Mouse (Mus musculus): ENCODE data around the gene Gm9958. TPM values are rescaled to one million over a fixed set of nuclear protein-coding genes. Genes with fewer than 3 reads are reported as not detected.

The Gm9958 gene
- 0.57 and 1.8 TPM in 2 replicates for polyA plus RNA-seq (2012; rRNA removed)

DNA sequence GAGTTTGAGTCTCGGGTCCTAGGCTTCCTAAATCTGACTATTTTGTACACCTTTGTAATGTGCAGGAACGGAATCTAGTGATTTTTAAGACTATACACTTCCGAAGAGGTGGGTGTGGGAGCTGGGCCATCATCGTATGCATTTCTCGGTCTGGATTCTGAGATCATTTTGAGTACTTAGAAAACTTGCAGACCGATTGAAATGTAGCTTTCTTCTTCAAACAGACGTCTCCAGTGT lies at the start of gene Gm9958:
Gene Gm9958, plus strand, starts transcription at position 138 of the 237 bp plus-strand sequence.
- 2% methylated on average over 7 of the region's 7 CpGs for WGBS
- DNase-seq: no peak
- Histone ChIP-seq H3K4me3 (replicated peaks; ENCODE audit: extremely low read depth, low read depth, low read length) (peak within 1 kb of the TSS; percentile 98), H3K4me1 (ENCODE audit: control insufficient read depth, insufficient read depth, low read length) (peaks cover 5% of the 10 kb centered on the region)
- TF ChIP-seq POLR2A (IDR thresholded peaks at IDR 0.05; ENCODE audit: borderline replicate concordance, extremely low read depth, low read depth, low read length) (no peak), CTCF (IDR thresholded peaks at IDR 0.05; ENCODE audit: insufficient read depth, low read length) (no peak)

DNA sequence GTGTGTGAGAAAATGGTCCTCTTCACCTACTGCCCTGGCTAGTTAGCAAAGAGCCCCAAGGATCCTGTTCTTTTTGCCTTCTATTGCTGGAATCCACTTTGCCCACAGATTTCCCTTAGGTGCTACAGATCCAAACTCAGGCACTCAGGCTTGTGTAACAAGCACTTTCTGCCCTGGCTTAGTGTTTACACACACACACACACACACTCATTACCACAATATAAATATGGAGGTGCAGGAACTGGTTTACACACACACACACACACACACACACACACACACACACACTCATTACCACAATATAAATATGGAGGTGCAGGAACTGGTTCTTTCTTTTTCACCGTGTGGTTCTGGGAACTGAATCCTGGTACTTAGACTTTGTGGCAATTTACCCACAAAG lies 35.9 kb upstream of the Gm9958 start:
- DNase-seq: no peak
- Histone ChIP-seq H3K4me3 (replicated peaks; ENCODE audit: extremely low read depth, low read depth, low read length) (no peak overlapping the region), H3K4me1 (ENCODE audit: control insufficient read depth, insufficient read depth, low read length) (peaks cover 7% of the 10 kb centered on the region)
- whole genome bisulfite sequencing: 19% methylated on average over 1 of the region's 1 CpGs
- TF ChIP-seq CTCF (IDR thresholded peaks at IDR 0.05; ENCODE audit: insufficient read depth, low read length) (no peak), POLR2A (IDR thresholded peaks at IDR 0.05; ENCODE audit: borderline replicate concordance, extremely low read depth, low read depth, low read length) (no peak)

DNA sequence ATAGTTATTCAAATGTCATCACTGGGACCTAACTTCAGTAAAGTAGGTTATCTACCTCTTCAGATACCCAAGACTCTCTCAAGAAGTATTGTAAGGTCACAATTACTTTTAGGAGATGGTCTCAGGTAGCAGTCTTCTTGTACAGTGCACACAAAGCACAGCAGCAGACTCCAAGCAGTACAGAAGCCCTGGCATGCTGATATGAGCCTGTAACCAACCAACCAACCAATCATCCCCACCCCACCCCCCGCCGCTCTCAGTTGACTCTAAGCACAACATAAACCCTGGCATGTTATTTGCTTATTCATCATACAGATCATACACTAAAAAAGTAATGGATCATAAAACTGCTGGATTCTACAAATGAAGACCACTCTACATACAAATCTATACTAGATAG lies 34.5 kb upstream of the Gm9958 start:
- DNase-seq: no peak
- TF ChIP-seq POLR2A (IDR thresholded peaks at IDR 0.05; ENCODE audit: borderline replicate concordance, extremely low read depth, low read depth, low read length) (no peak), CTCF (IDR thresholded peaks at IDR 0.05; ENCODE audit: insufficient read depth, low read length) (no peak)
- peaks cover 5% of the 10 kb centered on the region for H3K4me1 ChIP-seq (ENCODE audit: control insufficient read depth, insufficient read depth, low read length)
- H3K4me3 ChIP-seq (replicated peaks; ENCODE audit: extremely low read depth, low read depth, low read length): no peak overlapping the region
- 83% methylated on average over 2 of the region's 2 CpGs for WGBS

DNA sequence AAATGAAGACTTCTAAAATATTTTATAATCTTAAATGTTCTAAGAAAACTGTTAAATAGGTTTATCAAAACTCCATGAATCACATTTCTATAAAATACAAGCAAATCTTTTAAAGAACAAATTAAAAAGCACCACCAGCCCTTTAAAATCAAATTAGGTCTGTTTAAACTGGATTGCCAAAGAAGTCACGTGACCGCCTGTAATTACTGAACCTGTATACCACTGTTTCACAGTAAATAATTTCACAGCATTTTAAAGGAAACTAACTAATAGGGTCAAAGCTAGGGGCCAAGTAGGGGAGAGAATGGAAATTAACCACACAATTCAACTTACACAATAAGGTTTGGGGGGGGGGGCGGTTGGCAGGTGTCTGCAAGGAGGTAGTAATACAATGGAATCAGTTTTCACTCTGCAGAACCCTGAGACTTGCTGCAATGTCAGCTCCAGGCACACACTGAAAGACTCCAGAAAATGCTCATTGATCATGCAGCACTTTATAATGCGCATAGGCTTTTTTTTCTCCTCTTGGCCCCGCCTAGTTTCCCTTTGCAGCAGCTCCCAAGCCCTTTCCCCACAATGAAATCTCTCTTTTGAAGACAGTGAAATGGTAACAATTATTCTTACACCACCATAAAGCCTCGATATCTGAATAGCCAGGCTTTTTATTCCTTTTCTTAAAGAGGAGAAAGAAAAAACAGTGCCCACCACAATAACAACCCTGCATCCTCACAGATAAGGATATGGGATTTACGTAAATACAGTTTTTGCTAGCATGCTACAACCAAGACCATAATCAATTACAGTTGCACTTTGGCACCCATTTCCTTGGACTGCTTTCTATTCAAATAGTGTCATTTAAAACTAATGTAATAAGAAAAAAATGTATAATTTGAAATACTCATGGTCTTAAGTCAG lies 28.6 kb upstream of the Gm9958 start:
- TF ChIP-seq CTCF (IDR thresholded peaks at IDR 0.05; ENCODE audit: insufficient read depth, low read length) (no peak), POLR2A (IDR thresholded peaks at IDR 0.05; ENCODE audit: borderline replicate concordance, extremely low read depth, low read depth, low read length) (no peak)
- 76% methylated on average over 7 of the region's 7 CpGs for WGBS
- peaks cover 2% of the 10 kb centered on the region for H3K4me1 ChIP-seq (ENCODE audit: control insufficient read depth, insufficient read depth, low read length)
- DNase-seq: no peak
- H3K4me3 ChIP-seq (replicated peaks; ENCODE audit: extremely low read depth, low read depth, low read length): no peak overlapping the region

- TF ChIP-seq POLR2A (IDR thresholded peaks at IDR 0.05; ENCODE audit: borderline replicate concordance, extremely low read depth, low read depth, low read length) (no peak), CTCF (IDR thresholded peaks at IDR 0.05; ENCODE audit: insufficient read depth, low read length) (no peak)
- peaks cover 2% of the 10 kb centered on the region for H3K4me1 ChIP-seq (ENCODE audit: control insufficient read depth, insufficient read depth, low read length)
- peak; percentile 21 for DNase-seq
- peak overlapping the region; percentile 48 for H3K4me3 ChIP-seq (replicated peaks; ENCODE audit: extremely low read depth, low read depth, low read length)
- WGBS: 16% methylated on average over 5 of the region's 5 CpGs
These were observed 27.7 kb upstream of the Gm9958 start for GRCm38 (mm10) chr5:90339129-90339952.

DNA sequence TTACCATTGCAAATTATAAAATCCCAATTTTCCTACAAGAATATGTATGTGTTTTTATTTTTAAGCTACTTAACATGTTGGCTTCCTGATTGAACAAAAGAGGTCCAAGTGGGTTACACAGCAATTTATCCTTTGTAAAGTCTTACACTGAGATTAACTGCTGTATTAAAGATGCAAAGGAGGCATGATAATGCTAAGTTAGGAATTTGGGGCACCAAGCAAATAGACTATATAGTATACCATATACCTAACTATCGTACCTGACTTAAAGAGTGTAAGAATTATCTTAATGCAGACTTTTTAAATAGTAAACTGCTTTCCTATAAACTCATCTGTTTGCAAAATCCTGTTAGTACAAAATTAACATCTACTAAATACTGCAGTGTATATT lies 27.1 kb upstream of the Gm9958 start:
- 82% methylated on average over 1 of the region's 1 CpGs for WGBS
- H3K4me3 ChIP-seq (replicated peaks; ENCODE audit: extremely low read depth, low read depth, low read length): no peak overlapping the region
- H3K4me1 ChIP-seq (ENCODE audit: control insufficient read depth, insufficient read depth, low read length): peaks cover 2% of the 10 kb centered on the region
- no peak for DNase-seq
- TF ChIP-seq POLR2A (IDR thresholded peaks at IDR 0.05; ENCODE audit: borderline replicate concordance, extremely low read depth, low read depth, low read length): no peak
- TF ChIP-seq CTCF (IDR thresholded peaks at IDR 0.05; ENCODE audit: insufficient read depth, low read length): no peak

GRCm38 (mm10) chr5:90340847-90341246 lies 26.2 kb upstream of the Gm9958 start:
- Histone ChIP-seq H3K4me3 (replicated peaks; ENCODE audit: extremely low read depth, low read depth, low read length) (no peak overlapping the region), H3K4me1 (ENCODE audit: control insufficient read depth, insufficient read depth, low read length) (peaks cover 2% of the 10 kb centered on the region)
- no peak for TF ChIP-seq POLR2A (IDR thresholded peaks at IDR 0.05; ENCODE audit: borderline replicate concordance, extremely low read depth, low read depth, low read length)
- no peak for TF ChIP-seq CTCF (IDR thresholded peaks at IDR 0.05; ENCODE audit: insufficient read depth, low read length)
- no peak for DNase-seq
- 57% methylated on average over 4 of the region's 4 CpGs for WGBS

DNA sequence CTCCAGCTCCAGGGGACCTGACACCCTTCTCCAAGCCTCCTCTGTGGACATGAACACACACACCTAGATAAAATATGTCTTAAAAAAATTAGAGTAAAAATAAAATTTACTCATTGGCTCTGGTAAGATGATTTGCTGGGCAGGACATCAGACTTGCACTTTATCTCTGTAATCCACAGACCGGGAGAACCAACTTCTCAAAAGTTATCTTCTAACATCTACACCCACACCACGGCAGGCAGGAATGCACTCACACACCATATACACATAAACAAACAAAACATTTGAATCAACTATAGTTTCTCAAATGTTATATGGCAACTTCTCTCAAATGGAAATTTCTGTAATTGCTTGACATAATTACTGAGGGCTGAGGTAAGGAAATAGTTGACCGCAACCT lies 20.1 kb upstream of the Gm9958 start:
- Histone ChIP-seq H3K4me3 (replicated peaks; ENCODE audit: extremely low read depth, low read depth, low read length) (no peak overlapping the region), H3K4me1 (ENCODE audit: control insufficient read depth, insufficient read depth, low read length) (no peaks in the 10 kb centered on the region; the same call in 1 of the 2 replicates)
- DNase-seq: no peak
- 87% methylated on average over 3 of the region's 3 CpGs for WGBS
- TF ChIP-seq POLR2A (IDR thresholded peaks at IDR 0.05; ENCODE audit: borderline replicate concordance, extremely low read depth, low read depth, low read length) (no peak), CTCF (IDR thresholded peaks at IDR 0.05; ENCODE audit: insufficient read depth, low read length) (no peak)

- 71% methylated on average over 4 of the region's 4 CpGs for WGBS
- no peak for DNase-seq
- H3K4me3 ChIP-seq (replicated peaks; ENCODE audit: extremely low read depth, low read depth, low read length): no peak overlapping the region
- peaks cover 4% of the 10 kb centered on the region for H3K4me1 ChIP-seq (ENCODE audit: control insufficient read depth, insufficient read depth, low read length)
- TF ChIP-seq POLR2A (IDR thresholded peaks at IDR 0.05; ENCODE audit: borderline replicate concordance, extremely low read depth, low read depth, low read length) (no peak), CTCF (IDR thresholded peaks at IDR 0.05; ENCODE audit: insufficient read depth, low read length) (no peak)
These were observed 13.3 kb upstream of the Gm9958 start for GRCm38 (mm10) chr5:90353552-90354317.

All from lung, adult 2 months (tissue).